Mouse (Mus musculus) cerebellum, adult 2 months (tissue): ENCODE results near the gene Foxp1.

ENCODE experiments used
- CTCF ChIP-seq: fragments of 200-500 bp; IDR thresholded peaks from 2 replicates; pipeline ENCODE4 v1.5.1; 2011; ENCODE audit warnings: low read depth, mild to moderate bottlenecking, control low read depth, low read length, moderate library complexity, borderline replicate concordance; ENCODE audit not compliant: insufficient read depth
- POLR2A ChIP-seq: fragments of 200-500 bp; IDR thresholded peaks from 2 replicates; pipeline ENCODE4 v1.6.1; 2011; ENCODE audit warnings: low read length, control low read depth, borderline replicate concordance; ENCODE audit not compliant: insufficient read depth

GRCm38 (mm10) chr6:98935169-98935568, 587.4 kb downstream of the Foxp1 start:
- no peak for TF ChIP-seq POLR2A
- TF ChIP-seq CTCF: no peak
